Comparison of ENCODE assay signal across 12 mouse cellular contexts in the genomic region with DNA sequence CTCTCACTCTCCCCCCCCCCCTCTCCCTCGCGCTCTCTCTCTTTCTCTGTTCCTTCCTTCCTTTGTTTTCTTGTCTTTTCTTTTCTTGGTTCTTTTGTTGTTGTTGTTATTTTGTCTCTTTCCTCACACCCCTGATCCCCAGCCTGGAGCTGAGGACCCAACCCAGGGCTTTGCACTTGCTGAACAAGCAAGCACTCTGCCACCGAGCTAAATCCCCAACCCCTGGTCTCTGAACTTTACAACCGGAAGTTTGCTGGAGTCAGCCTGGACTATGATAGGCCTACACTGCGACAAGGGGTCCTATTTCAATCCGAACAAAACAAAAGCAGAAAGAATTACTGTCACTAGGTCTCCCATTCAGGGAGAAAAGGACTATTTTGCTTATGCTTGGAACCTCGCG.
A peak's percentile ranks its signal among the peaks of the same experiment; 100 is the strongest.
DNase-seq lines count a peak whose midpoint lies in the region; ATAC-seq and TF ChIP-seq lines count a peak whose summit lies in the region.
"Had no signal": no experiment of that assay in that cellular context is flagged by ENCODE, and none has a peak within 500 bp of the region (broad histone marks: within the 10 kb centered on the region; RNA-seq: fewer than 3 reads in every experiment).

No protein-coding gene starts in this region.

- H3K4me2 ChIP-seq in kidney, embryonic 16.5 days (replicated peaks; ENCODE audit: low read depth, low read length): peak overlapping the region; percentile 41
- peak overlapping the region; percentile 36 for H3K4me2 ChIP-seq in forebrain, embryonic 12.5 days
- peak overlapping the region; percentile 13; the same call in 1 of the 2 replicates for H3K4me2 ChIP-seq in hindbrain, postnatal 0 days (ENCODE audit: low read depth, low read length)
- peak overlapping the region; percentile 42 for H3K4me2 ChIP-seq in neural tube, embryonic 12.5 days (replicated peaks)

- DNase-seq in kidney, adult 18-20 months: no peak
- no peak for DNase-seq in hindbrain, postnatal 0 days (ENCODE audit: low spot score)
- DNase-seq in thymus, postnatal 25 days: no peak
- no peak for DNase-seq in lung, adult 2 months
- DNase-seq: adrenal gland, postnatal 36 days; kidney, adult 8-10 months; right cerebral cortex, postnatal 25 days; thymus, adult 18-20 months had no signal

- no peak overlapping the region for H3K27ac ChIP-seq in kidney, embryonic 16.5 days (ENCODE audit: low read length)
- peak overlapping the region; percentile 62 for H3K27ac ChIP-seq in forebrain, embryonic 12.5 days
- H3K27ac ChIP-seq in hindbrain, postnatal 0 days: no peak overlapping the region
- no peak overlapping the region for H3K27ac ChIP-seq in neural tube, embryonic 12.5 days

- peak overlapping the region; percentile 14 for H3K4me3 ChIP-seq in kidney, embryonic 16.5 days (ENCODE audit: low read length)
- no peak overlapping the region for H3K4me3 ChIP-seq in forebrain, embryonic 12.5 days (replicated peaks)
- H3K4me3 ChIP-seq in hindbrain, postnatal 0 days (ENCODE audit: low read length): no peak overlapping the region
- H3K4me3 ChIP-seq in neural tube, embryonic 12.5 days: no peak overlapping the region
- no peak overlapping the region for H3K4me3 ChIP-seq in lung, adult 2 months (replicated peaks; ENCODE audit: extremely low read depth, low read depth, low read length)

- ATAC-seq in kidney, embryonic 16.5 days (ENCODE audit: low FRiP score, low TSS enrichment): peak; percentile 56; the same call in 1 of the 2 replicates
- ATAC-seq in forebrain, embryonic 12.5 days (ENCODE audit: low FRiP score): peak; percentile 9; the same call in 1 of the 2 replicates
- ATAC-seq in hindbrain, postnatal 0 days: no peak
- ATAC-seq in neural tube, embryonic 12.5 days (ENCODE audit: low FRiP score, low read depth): peak; percentile 15
- ATAC-seq in megakaryocyte progenitor cell, adult 5-6 weeks (replicated peaks; ENCODE audit: poor library complexity): no peak

- 0 out of 2 replicates have a peak, but pooled peaks cover 11% of the 10 kb centered on the region for H3K4me1 ChIP-seq in kidney, embryonic 16.5 days (ENCODE audit: insufficient read depth, low read length)
- H3K4me1 ChIP-seq in forebrain, embryonic 12.5 days: peaks cover 28% of the 10 kb centered on the region
- peaks cover 6% of the 10 kb centered on the region; the same call in 1 of the 2 replicates for H3K4me1 ChIP-seq in hindbrain, postnatal 0 days (ENCODE audit: insufficient read depth, low read length)
- H3K4me1 ChIP-seq in neural tube, embryonic 12.5 days: peaks cover 23% of the 10 kb centered on the region
- H3K4me1 ChIP-seq in lung, adult 2 months (ENCODE audit: control insufficient read depth, insufficient read depth, low read length): no peaks in the 10 kb centered on the region

- H3K9ac ChIP-seq in kidney, embryonic 16.5 days (replicated peaks; ENCODE audit: low read length): no peak overlapping the region
- no peak overlapping the region for H3K9ac ChIP-seq in forebrain, embryonic 12.5 days
- no peak overlapping the region for H3K9ac ChIP-seq in hindbrain, postnatal 0 days (replicated peaks; ENCODE audit: low read length)
- no peak overlapping the region for H3K9ac ChIP-seq in neural tube, embryonic 12.5 days

- no peaks in the 10 kb centered on the region for H3K9me3 ChIP-seq in kidney, embryonic 16.5 days (ENCODE audit: low read length)
- H3K9me3 ChIP-seq in forebrain, embryonic 12.5 days: no peaks in the 10 kb centered on the region
- H3K9me3 ChIP-seq in hindbrain, postnatal 0 days (ENCODE audit: low read length): no peaks in the 10 kb centered on the region
- H3K9me3 ChIP-seq in neural tube, embryonic 12.5 days: no peaks in the 10 kb centered on the region

- TF ChIP-seq CTCF in hindbrain, postnatal 0 days (IDR thresholded peaks at IDR 0.05; ENCODE audit: low read depth): no peak
- no peak for TF ChIP-seq CTCF in lung, adult 2 months (IDR thresholded peaks at IDR 0.05; ENCODE audit: insufficient read depth, low read length)

- no peaks in the 10 kb centered on the region for H3K36me3 ChIP-seq in kidney, embryonic 16.5 days (ENCODE audit: insufficient read depth, low read length)
- no peaks in the 10 kb centered on the region for H3K36me3 ChIP-seq in forebrain, embryonic 12.5 days (replicated peaks)
- H3K36me3 ChIP-seq in hindbrain, postnatal 0 days (ENCODE audit: insufficient read depth, low read length): no peaks in the 10 kb centered on the region
- no peaks in the 10 kb centered on the region for H3K36me3 ChIP-seq in neural tube, embryonic 12.5 days

- WGBS in kidney, embryonic 16.5 days: 18% methylated on average over 7 of the region's 8 CpGs
- WGBS in forebrain, embryonic 12.5 days: 9% methylated on average over 8 of the region's 8 CpGs
- WGBS in hindbrain, postnatal 0 days: 29% methylated on average over 8 of the region's 8 CpGs
- WGBS in neural tube, embryonic 12.5 days: 8% methylated on average over 8 of the region's 8 CpGs
- 66% methylated on average over 8 of the region's 8 CpGs for WGBS in lung, adult 2 months

- no peak for TF ChIP-seq POLR2A in lung, adult 2 months (IDR thresholded peaks at IDR 0.05; ENCODE audit: borderline replicate concordance, extremely low read depth, low read depth, low read length)

- peaks cover 47% of the 10 kb centered on the region for H3K27me3 ChIP-seq in kidney, embryonic 16.5 days (ENCODE audit: insufficient read depth, low read length)
- peaks cover 8% of the 10 kb centered on the region; the same call in 1 of the 2 replicates for H3K27me3 ChIP-seq in forebrain, embryonic 12.5 days
- no peaks in the 10 kb centered on the region for H3K27me3 ChIP-seq in hindbrain, postnatal 0 days (ENCODE audit: insufficient read depth, low read length)
- peaks cover 34% of the 10 kb centered on the region for H3K27me3 ChIP-seq in neural tube, embryonic 12.5 days (replicated peaks)

Comparison
In these comparisons a context has a peak if more than half of its experiments do, and no peak if none do; other contexts are left out.
1. ATAC-seq: peak in kidney, embryonic 16.5 days (single experiment), forebrain, embryonic 12.5 days (single experiment) and neural tube, embryonic 12.5 days (single experiment); none in hindbrain, postnatal 0 days (single experiment) and megakaryocyte progenitor cell, adult 5-6 weeks (single experiment).
2. Peak in every context shown above with its lines, with median percentiles within 50 percentile points of each other: H3K4me2 ChIP-seq.